Mouse (Mus musculus) cerebellum, postnatal 10 days (tissue): ENCODE measurements at regions not wholly inside any gene's neighbourhood (a gene's known extent, or its start where the extent isn't known, plus 50 kb on each side); places are given as distances from the start of the nearest gene placed in this dataset.
A peak's percentile ranks its signal among the peaks of the same experiment; 100 is the strongest.

Experiments
- DNase-seq, 2 experiments: peaks; one replicate each; pipeline ENCODE4 v3.0.0; 2021; ENCODE audit warnings: mixed read lengths in 2 of 2

DNA sequence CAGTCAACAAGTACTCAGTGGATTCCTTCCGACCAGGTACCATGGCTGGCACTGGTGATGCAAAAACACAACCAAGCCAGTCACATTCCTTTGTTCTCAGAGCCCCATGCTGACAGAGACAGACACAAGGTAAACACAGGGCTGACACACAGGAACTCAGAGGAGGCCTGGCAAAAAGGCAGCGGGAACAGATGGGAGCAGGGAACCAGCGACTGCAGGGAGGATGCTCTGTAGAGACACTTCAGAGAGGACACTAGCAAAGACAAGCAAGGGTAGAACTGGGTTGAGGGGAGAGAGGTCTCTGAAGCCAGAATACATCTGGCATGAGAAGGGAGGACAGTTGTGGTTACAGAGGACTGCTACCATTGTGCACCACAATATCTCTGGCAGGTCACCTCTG is 133.6 kb downstream of the Tex36 start:
- DNase-seq, result peak; percentile 75 to 83

DNA sequence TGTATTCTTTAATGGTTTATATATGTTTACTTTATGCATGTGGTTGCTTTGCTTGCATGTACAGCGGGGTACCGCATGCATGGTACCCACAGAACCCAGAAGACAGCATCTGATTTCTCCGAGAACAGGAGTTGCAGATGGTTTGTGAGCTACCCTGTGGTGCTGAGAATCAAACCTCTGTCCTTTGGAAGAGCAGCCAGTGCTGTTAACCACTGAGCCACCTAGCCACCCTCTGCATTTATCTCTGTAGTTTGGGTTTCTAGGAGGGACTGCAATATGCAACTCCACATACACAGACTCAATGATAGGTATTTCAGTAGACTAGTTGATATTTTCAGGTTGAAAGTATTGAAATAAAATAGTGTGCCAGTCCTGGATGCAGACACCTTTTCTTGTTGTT is 134.4 kb downstream of the Tex36 start:
- no peak for DNase-seq

DNA sequence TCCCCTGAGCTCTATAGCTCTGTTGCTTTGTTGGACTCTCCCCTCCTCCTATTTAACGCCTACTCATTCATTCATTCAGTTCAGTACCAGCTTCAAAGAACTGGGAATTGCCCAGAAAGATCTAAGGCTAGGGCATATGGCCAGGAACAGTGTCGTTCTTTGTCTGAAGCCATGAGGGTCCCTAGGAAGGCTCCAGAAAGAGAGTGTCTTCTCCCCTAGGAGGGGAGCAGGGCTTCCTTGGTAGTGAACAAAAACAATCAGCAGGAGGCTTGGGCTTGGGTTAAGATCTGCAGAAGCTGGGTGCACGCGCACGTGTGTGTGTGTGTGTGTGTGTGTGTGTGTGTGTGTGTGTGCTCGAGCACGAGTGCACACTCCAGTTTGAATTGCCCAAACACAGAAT is 142.7 kb downstream of the Tex36 start:
- no peak for DNase-seq

DNA sequence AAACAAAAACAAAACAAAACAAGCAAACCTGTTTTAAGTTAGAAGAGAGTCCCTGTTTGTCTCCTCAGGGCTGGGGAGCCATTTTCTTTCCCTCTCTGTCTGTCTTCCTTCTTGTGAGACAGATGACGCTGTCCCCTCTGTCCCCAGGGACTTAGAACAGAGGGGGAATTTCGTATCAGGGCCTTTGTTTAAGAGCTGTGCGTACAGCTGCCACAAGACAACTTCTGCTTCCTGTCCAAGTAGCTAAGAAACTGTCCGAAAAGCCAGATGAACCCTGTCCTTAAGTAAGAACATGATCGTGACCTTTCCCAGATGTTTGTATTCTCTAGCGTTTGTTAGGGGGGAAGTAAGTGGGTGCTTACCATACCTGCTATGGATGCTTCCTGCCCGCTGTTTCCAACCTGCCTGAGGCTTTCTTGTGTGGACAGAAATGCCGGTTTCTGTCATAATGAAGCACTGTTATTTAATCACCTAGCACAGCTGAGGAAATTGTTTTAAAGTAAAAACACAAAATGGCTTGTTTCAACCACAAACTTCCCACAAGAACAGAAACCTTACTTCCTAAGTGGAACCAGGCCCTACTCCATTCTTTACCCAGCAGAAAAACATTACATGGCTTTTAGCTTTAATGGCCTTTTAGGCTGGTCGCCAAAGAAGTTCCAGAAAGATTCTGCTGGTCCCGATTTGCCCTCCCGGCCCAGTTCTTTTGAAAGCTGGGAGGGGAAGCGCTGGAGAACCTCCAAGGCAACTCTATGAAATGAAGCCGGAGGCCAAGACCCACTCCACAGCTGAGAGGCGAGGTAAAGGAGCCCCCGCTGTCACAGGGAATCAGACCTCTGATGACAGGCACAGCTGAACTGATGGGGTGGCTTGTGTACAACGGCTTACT is 144.3 kb downstream of the Tex36 start:
- DNase-seq, result peak; percentile 28 to 48

DNA sequence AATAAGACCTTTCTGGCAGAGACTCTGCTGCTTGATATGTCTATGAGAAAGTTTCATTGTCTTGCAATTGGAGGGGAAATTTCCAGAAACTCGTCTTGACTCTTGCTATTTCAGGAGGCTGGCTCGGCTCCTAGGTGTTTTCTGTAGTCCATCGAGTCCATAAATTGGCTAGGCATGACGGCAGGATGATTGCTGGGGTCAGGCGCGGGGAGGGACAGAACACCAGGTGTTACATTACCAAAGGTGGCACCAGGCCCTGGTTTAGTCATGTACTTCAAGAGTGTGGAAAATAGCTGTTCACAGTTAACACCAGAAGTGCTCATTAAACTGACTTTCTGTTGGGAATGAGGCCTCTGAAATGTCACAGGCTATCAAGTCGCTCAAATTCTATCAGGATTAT is 151.7 kb downstream of the Tex36 start:
- DNase-seq, result peak; percentile 27 to 28

DNA sequence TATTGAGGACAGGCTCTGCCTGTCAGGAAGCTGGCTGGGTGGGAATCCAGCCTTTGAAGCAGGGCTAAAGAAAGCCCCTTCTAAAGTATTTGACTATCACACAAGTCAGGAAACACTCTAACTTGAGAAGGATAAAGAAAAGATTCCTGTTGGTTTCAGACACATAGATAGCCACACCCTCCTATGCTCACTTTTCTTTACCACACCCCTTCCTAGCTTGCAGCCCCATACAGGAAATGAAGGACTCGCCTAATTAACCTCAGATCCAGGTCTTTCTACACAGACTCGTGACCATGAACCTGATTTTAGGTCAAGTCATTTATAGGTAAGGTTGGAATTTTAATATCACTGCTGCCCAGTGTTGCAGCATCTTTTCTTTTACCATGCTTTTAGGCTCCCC is 154.9 kb downstream of the Tex36 start:
- no peak for DNase-seq

DNA sequence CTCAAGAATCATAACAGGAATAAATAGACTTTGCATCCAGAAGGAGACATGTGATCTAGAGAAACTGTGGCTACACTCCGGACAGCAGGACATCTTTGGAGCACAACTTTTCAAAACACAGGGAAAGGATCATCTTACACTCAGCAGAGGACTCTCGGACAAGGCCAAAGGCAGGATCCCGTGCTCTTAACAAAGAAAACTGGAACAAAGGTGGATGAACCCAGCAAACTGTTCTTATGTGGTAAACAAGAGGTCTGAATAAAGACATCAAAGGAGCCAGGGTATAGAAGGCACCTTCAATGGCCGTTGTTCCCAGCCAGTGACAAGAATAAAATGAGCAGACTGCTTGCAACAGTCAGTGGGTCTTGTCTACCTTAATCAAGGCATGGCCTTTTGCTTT is 160.3 kb downstream of the Tex36 start:
- DNase-seq, result no peak

DNA sequence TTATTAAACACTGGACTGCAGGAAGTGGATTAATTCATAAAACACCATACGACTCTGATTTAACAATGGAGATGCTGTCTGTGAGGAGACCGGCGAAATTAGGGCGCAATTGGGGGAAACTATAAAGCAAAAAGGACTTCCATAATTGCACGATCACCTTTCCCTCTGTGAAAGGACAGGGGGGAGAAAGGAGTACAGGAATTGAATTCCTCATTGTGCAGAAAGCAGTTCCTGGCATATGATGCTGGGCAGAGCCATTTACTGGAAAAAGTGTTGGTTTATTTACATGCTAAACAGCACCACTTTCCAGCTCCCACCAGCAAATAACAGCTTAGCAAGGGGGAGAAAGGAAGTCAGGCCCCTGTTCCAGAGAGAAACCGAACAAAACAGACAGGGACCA is 160.8 kb downstream of the Tex36 start:
- no peak for DNase-seq

DNA sequence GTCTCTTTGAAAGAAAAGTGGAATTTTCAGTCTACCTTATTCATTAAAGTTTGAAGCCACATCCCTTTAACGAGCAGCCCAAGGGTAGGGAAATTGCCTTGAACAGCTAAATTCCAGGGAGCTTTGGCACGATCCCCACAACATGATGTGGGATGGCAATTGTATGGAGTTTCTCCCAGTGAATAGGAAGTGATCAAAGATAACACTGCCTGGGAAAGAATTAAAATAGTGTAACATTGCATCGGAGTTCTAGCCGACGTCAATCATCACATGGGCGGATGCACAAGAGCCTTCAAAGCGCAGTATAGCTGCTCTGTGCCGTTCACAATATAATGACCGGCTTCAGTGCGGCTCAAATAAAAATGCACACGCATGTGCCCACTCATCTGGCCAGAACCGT is 161.2 kb downstream of the Tex36 start:
- peak in 1 of 2 experiments; percentile 20 for DNase-seq

DNA sequence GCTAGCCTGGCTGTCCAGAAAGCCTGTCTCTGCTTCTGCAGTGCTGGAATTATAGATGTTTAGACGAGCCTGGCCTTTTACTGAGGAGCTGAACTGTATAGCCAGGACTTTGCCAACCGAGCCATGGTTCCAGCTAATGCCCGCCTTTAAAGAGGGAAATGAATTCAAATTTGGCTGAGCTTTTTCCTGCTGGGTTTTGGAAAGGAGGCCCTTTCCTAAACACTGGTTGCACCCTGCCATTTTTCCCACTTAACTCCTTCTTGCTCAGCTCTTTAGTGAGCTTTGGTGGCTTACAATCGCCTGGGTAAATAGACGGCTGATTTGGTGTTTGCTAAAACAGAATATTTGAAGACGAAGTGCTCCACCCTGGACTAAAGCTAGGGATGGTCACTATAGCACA is 161.9 kb downstream of the Tex36 start:
- peak in 1 of 2 experiments; percentile 32 for DNase-seq

DNA sequence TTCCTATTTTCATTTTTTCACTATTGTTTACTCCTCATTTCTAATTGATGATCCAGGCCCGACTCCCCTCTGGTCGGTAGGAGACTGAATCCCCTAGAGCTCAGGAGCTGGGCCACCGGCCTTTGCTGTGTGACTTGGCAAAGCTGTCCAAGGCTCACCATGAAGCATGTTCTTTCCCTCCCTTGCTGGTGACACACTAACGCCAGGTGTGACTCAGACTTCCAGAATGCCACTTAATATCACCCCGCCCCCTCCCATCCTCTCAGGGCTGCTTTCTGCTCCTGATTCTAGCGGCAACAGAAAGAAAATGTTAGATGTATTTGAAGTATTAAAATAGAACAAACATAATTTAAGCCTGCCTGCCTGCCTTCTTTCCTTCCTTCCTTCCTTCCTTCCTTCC is 163.3 kb downstream of the Tex36 start:
- no peak for DNase-seq

DNA sequence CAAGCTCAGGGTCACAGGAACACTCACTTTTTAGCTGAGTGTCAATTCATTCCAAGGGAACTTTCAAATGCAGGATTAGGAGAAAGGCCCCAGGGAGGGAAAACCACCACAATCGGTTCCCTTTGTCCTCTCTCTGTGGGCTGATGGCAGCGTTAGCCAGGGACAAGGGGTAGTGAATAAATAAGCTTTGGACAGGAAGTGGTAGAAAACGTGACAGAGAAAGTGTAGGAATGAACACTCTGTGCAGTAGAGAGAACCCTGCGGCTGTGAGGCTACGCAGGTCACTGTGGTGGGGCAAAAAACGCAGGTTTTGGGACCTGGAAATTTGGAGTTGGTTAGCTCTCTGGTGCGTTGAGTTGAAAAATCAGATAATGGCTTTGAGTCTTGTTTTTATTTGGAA is 164.1 kb downstream of the Tex36 start:
- DNase-seq, result no peak

DNA sequence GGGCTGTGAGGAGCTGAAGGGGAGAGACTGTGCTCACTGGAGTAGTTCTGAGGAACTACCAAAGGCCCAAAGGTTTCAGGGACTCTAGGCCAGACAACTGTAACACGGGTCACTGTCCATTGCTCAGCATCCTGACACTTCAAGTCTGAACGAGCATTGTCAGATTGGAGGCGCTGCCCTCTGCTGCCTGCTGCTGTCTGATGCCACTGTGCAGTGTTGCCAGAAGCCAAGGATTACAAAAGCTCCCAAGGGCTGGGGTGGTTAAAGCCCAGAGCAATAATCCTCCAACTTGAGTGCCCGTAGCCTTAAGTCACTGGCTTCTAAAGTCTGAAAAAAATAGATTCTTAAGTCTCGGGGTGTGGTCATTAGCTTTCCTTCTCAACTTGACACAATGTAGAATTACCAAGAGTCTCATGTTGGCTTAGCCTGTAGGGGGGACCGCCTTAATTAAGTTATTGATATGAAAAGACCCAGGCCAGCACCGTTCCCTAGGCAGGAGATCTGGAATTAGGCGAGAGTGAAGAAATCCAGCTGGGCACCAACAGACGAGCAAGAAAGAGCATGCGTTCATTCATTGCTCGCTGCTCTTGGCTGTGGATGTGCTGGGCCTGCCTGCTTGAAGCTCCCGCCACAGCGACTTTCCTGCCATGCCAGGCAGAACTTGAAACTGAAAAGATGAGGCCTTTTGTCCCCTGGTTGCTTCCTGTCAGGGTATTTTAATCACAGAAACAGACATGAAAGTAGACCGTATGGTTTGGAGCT is 166.2 kb downstream of the Tex36 start:
- DNase-seq, result peak; percentile 39 to 48

DNA sequence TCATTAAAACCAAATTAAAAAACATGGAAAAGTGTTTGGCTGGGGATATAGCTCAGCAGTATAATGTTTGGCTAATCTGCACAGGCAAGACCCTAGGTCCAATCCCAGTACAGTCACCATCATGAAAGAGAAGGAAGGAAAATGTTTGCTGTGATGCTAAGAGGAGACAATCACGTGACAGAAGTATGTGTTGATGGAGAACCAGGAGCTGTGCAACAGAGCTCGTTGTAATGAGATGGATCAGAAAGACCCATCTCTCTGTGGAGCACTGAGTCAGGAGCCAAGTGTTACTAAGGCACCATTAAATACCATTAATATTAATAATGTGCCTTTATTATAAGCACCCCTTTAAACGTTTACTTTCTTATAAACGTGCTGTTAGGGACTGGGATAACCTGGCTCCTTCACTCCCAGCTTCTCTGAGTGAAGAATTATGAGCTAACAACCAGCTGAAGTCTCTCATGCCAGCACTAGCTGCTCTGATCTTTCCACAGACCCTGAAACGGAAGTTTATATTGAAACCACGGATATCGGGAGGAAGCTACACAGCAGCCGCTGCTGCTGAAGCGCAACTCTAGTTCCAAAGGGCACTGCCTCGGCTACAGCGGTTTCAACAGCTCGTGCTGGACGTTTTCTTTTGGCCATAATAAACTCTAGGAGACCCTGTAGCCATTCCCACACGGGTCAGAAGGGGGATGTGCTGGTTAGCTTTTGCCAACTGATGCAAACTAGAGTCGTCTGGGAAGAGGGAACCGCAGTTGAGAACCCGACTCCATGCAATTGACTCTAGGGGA is 167.7 kb downstream of the Tex36 start:
- no peak for DNase-seq

DNA sequence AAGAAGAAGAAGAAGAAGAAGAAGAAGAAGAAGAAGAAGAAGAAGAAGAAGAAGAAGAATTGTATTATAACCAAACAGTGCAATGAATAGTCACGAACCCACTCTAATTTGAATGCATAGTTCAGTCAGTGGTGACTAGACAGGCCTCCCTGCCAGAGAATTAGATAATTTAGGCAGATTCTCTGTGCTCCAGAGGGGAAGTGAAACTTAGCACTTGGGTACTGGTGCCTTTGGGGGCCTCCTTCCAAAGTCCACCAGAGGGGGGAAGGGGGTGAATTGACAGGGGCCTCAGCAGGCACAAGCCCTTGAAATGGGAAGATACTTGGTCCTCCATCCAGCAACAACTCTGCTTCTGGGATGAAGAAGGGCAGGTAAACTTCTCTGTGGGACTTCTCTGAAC is 169.6 kb downstream of the Tex36 start:
- DNase-seq, result no peak

DNA sequence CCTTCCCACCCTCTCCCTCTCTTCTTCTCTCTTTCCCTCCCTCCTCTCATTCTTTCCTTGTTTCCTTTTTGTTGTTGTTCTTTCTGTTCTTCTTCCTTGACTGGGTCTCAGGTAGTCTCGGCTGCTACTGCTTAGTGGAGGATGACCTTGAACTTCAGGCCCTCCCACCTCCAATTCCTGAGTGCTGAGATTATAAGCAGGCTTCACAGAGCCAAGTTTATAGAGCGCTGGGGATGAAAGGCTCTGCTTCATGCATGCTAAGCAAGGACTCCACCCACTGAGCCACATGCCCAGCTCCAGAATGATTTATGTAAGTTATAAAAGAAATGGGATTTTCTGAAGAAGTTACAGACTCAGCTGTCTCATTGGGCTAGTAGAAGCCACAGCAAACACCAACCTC is 199.9 kb downstream of the Tex36 start:
- DNase-seq, result no peak

DNA sequence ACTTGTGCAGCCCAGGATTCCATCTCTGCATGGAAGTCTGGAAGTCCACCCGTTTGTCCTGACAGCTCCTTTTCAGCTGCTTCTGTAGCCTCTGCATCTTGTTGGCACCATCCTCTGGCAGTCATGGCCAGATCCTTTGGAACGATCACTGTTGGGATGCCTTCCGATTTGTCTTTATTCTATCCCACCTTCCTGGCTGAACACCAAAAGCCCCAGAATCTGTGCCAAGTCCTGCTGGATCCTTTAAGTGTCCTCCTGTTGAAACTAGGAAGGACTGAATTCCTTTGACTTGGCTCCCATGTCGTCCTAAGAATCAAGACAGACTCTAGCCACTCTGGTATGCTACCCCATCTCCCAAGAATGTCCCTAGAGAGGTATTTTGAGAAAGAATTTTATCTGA is 201.3 kb downstream of the Tex36 start:
- peak; percentile 57 to 61 for DNase-seq

DNA sequence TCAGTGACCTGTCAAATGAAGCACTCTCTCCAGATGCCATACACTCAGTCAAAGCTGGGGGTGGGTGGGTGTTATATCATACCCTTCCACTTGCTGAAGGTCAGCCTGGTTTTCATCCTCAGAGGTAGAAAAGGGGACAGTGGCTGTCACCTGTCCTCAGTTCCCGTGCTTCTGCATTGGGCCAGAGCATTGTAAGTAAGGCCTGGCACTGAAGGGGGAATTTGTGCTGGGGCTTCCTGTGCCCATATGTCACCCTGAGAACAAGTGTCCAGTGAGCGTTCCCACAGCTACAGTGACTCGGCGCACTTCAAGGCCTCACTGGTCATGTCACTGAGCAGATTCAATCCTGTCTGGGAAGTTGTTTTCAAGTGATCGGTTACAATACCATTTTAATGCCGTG is 213.2 kb downstream of the Tex36 start:
- no peak for DNase-seq

DNA sequence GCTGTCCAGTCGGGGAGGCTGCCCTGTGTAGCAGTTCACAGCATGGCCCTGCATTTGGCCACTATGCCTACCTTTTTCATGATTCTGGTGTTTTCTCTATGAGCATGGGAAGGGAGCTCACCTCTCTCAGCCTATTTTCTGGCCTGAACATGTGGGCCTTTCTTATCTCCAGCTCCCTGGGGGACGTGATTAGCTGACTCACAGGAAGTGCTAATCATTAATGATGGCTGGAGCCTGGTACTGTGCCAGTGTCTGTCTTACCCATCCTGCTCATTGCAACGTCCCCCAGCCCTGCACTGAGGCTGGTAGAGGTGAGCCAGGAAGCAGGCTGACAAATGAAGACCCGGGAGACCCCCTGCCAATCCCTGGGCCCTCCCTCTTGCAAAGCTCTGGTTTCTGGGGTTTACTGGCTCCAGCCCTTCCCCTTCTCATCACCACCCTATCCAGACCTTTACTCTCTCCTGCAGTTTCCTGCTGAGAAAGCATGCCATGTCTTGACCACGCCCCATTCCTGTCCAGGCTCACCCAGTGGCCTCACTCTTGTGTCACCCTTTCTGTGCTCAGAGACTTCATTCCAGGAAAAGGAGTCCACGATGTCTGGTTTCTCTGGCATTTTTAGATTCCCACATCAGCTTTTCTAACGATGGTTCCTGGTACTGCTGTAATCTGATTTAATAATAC is 219.8 kb downstream of the Tex36 start:
- peak; percentile 33 to 47 for DNase-seq

DNA sequence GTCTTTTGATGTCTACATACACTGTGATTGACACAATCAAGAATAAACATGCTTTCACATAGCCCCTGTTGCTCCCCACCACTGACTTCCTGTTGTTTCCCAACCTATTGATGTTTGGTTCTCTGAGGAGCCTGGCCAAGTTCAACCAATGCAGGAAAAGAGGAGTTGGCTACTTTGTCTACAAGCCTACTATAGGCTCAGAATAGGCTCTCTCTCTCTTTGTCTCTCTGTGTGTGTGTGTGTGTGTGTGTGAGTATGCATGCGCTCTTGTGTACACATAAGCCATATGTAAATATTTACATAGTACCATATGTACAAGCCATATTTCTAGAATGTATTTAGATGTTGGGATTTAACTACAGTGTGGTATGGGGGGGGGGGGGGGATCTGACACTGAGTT is 222.6 kb downstream of the Tex36 start:
- no peak for DNase-seq

DNA sequence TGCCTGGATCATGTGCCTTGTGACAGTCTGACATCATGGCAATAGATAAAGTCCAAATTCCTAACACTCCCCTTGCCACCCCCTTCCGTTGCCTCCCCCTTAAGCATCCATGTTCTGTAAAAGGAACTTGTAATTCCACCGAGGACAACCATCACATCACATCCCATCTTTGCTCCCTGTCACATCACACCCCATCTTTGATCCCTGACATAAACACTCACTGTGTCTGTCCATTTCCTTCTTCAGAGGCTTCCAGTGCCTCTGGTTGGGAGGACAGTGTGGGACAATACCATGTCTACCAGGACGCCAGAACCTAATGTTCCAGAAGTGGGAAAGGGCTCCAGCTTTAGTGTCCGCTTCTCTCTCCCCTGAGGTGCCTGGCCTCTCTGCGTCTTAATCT is 223.6 kb downstream of the Tex36 start:
- no peak for DNase-seq

DNA sequence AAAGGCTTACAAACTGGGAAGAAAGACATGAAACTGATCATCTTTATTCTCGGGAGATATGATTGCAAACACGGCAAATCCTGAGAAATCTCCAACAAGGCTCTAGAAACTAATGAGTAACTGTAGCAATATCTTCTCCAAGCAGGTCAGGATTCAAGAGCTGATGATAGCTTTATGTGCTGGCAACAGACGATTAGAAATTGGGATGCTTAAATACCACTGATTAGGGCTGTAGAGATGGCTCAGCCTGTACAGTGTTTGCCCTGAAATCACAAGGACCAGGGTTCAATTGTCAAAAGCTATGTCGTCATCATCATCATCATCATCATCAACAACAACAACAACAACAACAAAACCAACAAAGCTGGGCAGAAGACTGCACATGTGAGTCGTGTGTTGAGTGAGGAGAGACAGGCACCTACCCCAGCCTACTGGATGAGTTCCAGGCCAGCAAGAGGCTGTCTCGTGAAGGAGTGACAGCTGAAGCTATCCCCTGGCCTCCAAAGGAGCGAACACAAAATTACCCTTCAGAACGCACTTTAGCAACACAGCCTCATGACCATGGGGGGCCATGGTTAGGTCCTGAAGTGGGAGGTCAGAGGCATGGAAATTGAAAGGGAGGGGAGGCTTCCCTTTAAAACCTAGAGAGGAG is 225.0 kb downstream of the Tex36 start:
- peak; percentile 40 for DNase-seq
